Mouse (Mus musculus) urinary bladder, postnatal 4 days (tissue): ENCODE data around the gene Frmpd2.

ENCODE experiments used
- DNase-seq, 2 experiments: peaks; one replicate each; pipeline ENCODE4 v3.0.0; 2021 to 2022; ENCODE audit warnings: low spot score in 2 of 2

Gene Frmpd2

DNA sequence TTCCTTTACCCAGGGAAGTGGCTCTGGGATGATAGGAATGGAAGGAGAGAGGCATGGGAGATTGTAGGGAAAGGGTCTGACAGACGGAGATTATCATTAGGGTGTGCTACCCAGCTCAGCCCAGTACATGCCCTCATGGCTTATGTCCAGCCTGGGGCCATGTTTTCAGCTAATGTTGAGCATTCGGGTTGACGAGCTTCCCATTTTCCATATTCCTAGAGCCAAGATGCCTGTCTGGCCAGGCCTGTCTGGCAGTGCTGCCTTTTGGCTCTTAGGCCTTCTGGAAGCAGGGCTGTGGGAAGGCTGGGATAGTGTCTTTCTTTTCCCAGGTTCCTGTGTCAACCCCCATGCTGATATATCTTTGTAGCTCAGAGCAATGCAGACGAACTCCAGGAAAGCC, 35.2 kb downstream of the Frmpd2 start:
- no peak for DNase-seq

GRCm38 (mm10) chr14:33508660-33509059, 37.2 kb downstream of the Frmpd2 start:
- DNase-seq, result no peak

DNA sequence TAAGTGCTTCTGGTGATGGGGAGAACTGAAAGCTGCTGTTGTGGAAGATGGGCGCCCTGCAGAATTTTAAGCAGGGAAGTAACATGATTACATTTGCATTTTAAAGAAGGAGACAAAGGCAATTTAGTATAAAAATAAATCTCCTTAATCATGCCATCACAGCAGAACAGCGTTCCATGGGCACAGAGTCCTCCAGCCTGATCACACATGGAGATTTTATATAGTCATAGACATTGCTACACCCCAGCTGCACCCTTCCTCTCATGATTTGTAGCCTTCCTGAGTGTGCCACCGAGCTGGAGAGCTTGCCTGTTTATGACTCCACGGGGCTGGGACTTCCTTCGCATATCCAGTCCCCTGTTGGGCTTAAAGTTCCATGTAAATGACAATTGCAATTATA, 42.4 kb downstream of the Frmpd2 start:
- no peak for DNase-seq

DNA sequence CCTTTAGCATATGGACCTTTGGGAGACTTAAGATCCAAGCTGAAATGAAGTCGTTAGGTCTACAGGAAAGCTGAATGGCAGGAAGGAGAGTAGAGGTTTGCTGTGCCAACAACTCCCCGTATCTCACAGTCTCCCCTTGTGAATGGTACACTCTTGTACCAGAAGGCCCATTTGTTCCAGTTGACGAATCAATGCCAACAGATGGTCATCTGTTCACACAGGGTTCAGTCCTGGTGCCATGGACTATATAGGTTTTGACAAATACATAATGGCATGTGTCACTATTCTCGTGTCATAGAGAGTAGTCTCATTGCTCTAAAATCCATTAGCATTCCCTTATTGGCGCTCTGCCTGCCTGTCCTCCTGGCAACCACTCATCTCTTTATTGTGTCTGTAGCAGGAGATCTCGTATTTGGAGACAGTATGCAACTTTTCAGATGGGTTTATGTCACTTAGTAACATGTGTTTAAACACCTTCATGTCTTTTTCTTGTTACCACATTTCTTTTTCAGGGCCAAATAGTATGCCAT, 43.3 kb downstream of the Frmpd2 start:
- no peak for DNase-seq

GRCm38 (mm10) chr14:33521538-33521937, 50.0 kb downstream of the Frmpd2 start:
- DNase-seq, result no peak

DNA sequence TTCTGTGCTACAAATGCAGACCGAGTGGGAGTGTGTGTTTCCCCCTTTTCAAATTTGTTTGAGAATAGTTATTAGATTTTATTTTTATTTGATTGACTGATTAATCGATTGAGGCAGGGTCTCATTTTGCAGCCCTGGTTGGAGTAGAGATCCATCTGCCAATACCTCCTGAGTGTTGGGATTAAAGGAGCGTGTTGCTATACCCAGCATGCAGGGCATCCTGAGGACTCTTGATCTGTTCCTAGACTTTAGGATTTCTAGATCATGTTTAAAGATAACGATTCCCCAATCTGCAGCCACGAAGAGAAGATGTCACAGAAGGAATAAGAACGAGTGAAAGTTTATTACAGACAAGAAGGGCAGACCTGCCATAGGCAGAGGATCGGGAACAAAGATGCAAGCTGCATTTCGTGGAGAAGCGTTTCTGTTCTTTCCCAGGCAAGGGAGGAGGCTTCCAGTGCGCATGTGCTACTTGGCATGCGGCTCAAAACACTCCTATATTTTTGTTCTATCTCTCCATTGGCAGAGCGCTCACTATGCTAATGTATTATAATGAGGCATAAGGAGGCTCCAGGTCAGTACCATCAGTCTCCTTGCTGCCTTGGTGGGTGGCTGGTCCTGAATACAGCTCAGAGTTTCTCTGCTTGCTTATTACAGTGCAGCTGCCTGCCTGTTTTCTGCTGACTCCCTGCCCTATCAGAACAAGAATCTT, 53.9 kb downstream of the Frmpd2 start:
- DNase-seq, result no peak

GRCm38 (mm10) chr14:33526621-33527020, 55.1 kb downstream of the Frmpd2 start:
- no peak for DNase-seq

- DNase-seq, result no peak
Measured at GRCm38 (mm10) chr14:33527938-33528337, 56.4 kb downstream of the Frmpd2 start.

DNA sequence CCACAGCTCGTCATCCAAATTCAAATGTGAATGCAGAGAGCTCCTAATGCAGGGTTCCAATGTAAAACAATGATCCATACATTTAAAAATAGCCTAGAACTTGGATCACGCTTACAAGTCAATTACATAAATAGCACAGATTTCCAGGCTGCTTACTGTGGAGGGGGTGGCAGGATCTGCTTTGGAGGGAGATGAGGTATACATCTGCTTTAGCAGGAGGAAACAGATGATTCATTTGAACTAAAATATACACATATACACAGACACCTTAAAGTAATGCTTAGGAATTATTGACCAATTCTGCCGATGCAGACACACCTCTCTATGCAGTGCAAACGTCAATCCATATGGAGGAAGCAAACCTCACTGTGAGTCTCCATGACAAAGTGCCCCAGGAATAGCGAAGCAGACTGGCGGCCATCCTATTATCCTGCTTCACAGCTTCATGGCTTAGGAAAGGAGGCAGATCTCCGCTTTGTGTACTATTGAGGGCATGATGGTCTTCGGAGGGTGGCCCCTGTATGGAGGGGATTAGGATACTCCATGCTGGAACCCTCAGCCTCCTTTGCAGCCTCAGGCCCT, 59.9 kb downstream of the Frmpd2 start:
- DNase-seq, result no peak

DNA sequence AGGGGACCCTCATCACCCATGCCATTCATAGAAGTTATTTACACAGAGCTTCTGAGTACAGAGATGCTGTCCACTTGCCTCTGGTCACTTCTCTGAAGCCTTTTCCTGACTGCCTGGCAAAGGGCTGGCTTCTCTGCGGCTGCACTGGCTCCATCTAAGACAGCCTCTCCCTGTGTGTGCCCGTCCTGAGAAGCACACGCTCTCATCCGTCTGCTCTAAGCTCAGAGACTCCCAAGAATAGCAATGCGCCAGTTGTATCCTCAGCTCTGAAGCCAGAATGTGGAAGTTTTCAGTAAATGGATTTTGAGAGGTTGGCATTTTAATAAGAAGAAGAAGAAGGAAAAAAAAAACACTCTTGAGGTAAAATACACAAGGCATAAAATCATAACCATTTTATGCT, 61.3 kb downstream of the Frmpd2 start:
- no peak for DNase-seq

DNA sequence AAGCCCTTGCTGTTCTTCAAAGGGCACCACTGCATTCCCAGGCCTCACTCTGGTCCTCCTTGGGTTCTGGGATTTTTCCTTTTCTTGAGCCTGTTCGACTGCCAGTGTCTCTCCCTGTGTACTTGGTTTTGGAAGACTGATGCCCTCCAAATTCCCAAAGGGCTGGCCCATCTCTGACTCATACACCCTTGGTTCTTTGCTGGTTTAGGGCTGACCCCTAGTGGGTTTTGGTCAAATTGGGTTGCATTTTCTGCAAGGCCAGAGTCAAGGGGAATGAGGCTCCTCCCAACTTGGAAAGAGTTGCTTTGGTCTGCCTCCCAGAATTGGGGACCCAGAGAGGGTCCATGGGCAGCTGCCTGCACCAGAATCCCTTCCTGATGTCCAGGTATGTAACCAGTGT, 62.0 kb downstream of the Frmpd2 start:
- DNase-seq, result no peak

- DNase-seq, result no peak
Measured at GRCm38 (mm10) chr14:33535317-33535716, 63.8 kb downstream of the Frmpd2 start.

DNA sequence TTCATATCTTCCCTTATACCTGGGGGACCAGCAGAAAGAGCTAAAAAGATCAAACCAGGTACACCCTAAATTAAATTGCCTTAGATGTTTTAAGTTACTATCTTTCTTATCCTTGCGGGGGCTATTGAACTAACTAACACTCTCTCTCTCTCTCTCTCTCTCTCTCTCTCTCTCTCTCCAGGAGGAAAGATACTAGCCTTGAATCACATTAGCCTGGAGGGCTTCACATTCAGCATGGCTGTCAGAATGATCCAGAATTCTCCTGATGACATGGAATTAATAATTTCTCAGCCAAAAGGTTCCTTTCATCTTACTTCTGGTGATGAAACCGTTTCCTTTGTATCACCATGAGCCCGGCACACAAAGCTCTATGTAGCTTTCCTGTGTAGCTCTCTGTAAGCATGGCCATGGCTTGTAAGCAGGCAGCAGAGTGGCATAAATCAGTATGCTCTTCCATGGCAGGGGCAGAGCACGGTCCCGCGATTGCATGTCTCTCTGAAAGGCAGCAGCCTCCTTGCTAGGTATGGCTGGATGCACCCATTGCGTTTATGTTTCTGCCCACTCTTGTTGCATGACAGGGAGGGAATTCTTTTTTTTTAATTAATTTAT, 68.2 kb downstream of the Frmpd2 start:
- peak in 1 of 2 experiments; percentile 47 for DNase-seq

DNA sequence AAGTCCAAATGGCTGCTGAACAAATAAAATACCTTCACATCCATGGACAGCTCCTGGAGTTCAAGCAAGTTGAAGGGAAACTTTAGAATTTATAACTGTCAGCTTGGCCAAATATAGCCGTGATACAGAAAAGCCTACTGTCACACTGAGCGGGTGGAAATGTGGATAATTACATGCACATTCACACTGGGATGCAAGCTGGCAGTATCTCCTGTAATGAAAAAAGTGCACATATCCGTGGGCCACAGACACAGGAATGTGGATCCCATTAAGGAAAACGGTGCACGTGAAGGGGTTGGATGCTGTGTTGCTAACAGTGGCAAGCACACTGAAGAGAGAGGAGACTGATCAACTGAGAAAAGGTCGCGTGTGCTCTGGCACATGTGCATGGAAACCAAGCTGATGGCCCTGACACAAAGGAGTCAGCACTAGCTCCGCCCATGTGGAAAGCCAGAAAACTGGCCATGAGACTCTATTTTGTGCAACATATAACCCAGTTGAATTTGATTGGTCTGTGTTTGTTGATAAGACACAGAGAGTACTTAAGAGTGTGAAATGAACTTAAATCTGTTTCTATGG, 74.2 kb downstream of the Frmpd2 start:
- peak in 1 of 2 experiments; percentile 32 for DNase-seq

DNA sequence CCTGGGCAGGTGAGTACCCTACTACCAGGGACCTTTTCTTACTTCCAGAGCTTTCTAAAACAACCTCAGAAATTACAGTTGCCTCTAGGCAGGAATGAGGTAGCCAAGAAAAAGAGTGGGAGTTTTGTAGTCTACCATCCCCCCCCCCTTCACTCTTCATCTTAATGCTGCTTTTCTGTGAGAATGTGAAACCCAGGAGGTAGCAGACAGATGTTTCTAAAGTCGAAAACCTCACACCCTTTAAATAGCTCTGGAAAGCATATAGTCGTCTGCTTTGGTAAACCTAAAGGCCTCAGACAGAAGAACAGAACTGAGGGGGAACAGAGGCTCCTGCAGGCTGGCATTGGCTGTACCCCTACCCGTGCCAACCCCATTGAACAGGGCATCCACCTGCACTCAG, 77.2 kb downstream of the Frmpd2 start:
- peak in 1 of 2 experiments; percentile 26 for DNase-seq

DNA sequence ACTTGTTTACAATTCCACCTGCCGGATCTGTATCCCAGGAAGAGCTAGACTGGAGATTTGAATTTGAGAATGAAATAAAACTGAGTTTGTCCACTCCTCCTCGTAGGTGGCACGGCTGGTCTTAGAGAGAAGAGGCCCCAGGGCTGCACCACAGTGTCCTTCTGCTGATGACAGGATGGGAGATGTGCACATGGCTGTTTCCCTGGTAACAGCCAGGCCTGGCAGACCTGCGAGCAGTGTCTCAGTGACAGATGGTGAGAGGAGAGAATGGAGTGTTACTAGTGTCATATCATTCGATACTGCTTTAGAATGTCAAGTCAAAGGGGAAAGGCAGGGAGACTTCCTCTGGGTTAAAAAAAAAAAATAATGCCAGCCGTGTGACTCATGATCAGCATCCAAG, 78.4 kb downstream of the Frmpd2 start:
- peak in 1 of 2 experiments; percentile 54 for DNase-seq

- DNase-seq, result no peak
Measured at GRCm38 (mm10) chr14:33570737-33571136, 99.2 kb downstream of the Frmpd2 start.

DNA sequence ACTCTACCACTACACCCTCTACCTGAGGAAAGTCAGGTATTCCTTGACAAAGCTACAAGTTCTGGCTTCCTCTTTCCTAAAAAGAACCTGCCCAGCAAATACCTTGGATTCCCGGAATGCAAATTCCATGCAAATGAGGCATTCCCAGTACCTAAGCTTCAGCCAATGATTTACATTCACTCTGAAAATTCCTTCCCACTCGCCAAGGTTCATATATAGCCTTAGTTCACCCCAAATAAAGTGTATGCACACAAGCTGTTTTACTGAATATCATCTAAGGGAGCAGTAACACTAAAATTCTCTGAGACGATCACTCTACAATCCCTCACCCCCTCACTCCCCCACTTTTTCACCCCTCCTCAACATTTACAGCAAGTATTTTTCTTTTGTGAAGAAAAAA, 102.1 kb downstream of the Frmpd2 start:
- no peak for DNase-seq

- no peak for DNase-seq
Measured at GRCm38 (mm10) chr14:33579771-33580484, 108.4 kb downstream of the Frmpd2 start.

DNA sequence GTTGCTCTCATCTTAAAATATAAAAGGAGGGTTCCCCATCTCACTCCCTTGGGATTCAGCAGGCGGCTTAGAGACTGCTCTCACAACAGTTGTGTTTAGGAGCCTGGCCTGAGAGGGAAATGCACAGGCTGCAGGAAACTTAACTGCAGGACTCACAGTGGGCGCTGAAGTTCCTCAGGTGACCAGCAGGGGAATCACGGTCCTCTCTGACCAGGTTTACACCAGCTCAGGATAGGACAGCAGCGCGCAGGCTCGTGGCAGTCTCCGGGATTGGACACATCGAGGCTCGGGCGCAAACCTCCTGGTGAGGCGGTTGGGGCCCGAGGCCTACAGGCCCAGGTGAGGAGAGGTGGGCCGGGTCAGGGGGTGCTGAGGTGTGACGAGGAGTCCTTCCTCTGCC, 117.5 kb downstream of the Frmpd2 start, which contains the start of gene Ptpn20:
Gene Ptpn20 (plus strand): TSS at position 257 of the 400 bp plus-strand sequence.
- DNase-seq, result no peak

DNA sequence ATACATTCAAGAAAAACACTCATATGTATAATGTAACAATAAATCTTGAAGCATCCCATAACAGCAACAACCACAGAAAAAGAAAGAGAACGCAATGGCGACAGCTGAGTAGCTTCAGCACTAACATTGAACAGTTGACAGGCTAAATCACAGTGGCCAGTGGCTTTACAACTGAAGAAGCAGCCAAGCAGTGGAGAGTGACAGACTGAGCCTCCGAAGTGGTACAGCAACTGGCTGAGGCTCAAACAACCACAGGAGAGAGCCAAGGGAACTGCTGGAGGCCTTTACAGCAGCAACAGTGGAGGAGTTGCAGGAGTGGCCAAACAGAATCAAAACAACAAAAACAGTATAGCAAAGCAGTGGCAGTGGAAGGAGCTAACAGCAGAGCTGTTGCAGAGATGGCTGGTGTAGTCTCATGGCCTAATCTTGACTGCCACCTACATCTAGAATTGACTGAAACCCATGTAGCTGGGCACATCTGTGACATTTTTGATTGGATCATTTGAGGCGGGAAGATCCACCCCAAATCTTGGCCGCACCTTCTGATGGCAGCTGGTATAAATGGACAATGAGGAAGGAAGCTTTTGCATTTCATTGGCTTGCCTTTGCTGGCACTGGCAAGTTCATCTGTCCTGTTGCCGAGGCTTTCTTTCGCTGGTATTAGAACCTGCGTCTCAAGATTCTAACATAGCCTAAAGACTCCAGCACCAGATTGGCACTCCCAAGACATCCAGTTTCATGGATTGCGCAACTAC, 127.1 kb downstream of the Frmpd2 start:
- DNase-seq, result no peak
